Mouse (Mus musculus) intestine, embryonic 16.5 days (tissue): Measurements from ENCODE around the gene Eif4e1b. TPM values are rescaled to one million over a fixed set of nuclear protein-coding genes. Genes with fewer than 3 reads are reported as not detected.

Experiments used
- ATAC-seq: fragments of 200-750 bp; cut with Nextera tagmentation; 2 replicates; pipeline ENCODE4 v1.8.0; 2017; ENCODE audit warnings: moderate TSS enrichment, moderate library complexity
- H3K27ac ChIP-seq: fragments of 300-500 bp; sonication (generic); 2 replicates; pipeline ENCODE4 v1.5.1; 2014; ENCODE audit warnings: mild to moderate bottlenecking, low read length
- H3K27me3 ChIP-seq: fragments of 300-500 bp; sonication (generic); replicated peaks from 2 replicates; pipeline ENCODE4 v1.6.1; 2014; ENCODE audit warnings: low read length, control low read depth, mixed read lengths; ENCODE audit not compliant: control insufficient read depth, insufficient read depth
- H3K36me3 ChIP-seq: fragments of 300-500 bp; sonication (generic); 2 replicates; pipeline ENCODE4 v1.6.1; 2014; ENCODE audit warnings: low read length, control low read depth; ENCODE audit not compliant: control insufficient read depth, insufficient read depth
- H3K4me1 ChIP-seq: fragments of 300-500 bp; sonication (generic); 2 replicates; pipeline ENCODE4 v1.6.1; 2014; ENCODE audit warnings: low read length, control low read depth, mixed read lengths; ENCODE audit not compliant: control insufficient read depth, insufficient read depth
- H3K4me2 ChIP-seq: fragments of 300-500 bp; sonication (generic); 2 replicates; pipeline ENCODE4 v1.6.1; 2014; ENCODE audit warnings: low read depth, low read length, control low read depth
- H3K4me3 ChIP-seq: fragments of 300-500 bp; sonication (generic); 2 replicates; pipeline ENCODE4 v1.5.1; 2014; ENCODE audit warnings: mild to moderate bottlenecking, low read length
- H3K9ac ChIP-seq: fragments of 300-500 bp; sonication (generic); 2 replicates; pipeline ENCODE4 v1.6.1; 2014; ENCODE audit warnings: low read depth, low read length
- H3K9me3 ChIP-seq: fragments of 300-500 bp; sonication (generic); 2 replicates; pipeline ENCODE4 v1.6.1; 2016; ENCODE audit warnings: low read length, control low read depth; ENCODE audit not compliant: control insufficient read depth
- WGBS: fragments of 180-500 bp; shearing (Covaris S2); extraction: QIAGEN DNeasy Blood & Tissue Kit; methylation state at CpG from one replicate; pipeline ENCODE4 v1.1.7; 2014; 5-methylcytosine and 5-hydroxymethylcytosine counted together
- polyA plus RNA-seq: library from polyadenylated mRNA; unstranded; fragments of >200 nt; fragmentation: Nextera tagmentation; extraction: Ambion mirVana; gene quantifications from 2 replicates; pipeline ENCODE4 v1.2.1, GENCODE M21; 2015

The Eif4e1b gene
- not detected in 2 replicates for polyA plus RNA-seq

GRCm38 (mm10) chr13:54783698-54784097, at the start of gene Eif4e1b:
TSS of gene Eif4e1b (plus strand) at chr13:54783998.
- no peaks in the 10 kb centered on the region for H3K4me1 ChIP-seq
- no peaks in the 10 kb centered on the region for H3K27me3 ChIP-seq
- no peak within 1 kb of the TSS for H3K4me3 ChIP-seq
- H3K9me3 ChIP-seq = no peaks in the 10 kb centered on the region
- H3K36me3 ChIP-seq = no peaks in the 10 kb centered on the region
- no peak for ATAC-seq
- no peak within 1 kb of the TSS for H3K27ac ChIP-seq
- no peak within 1 kb of the TSS for H3K4me2 ChIP-seq
- WGBS = 84% methylated on average over 4 of the region's 4 CpGs
- no peak within 1 kb of the TSS for H3K9ac ChIP-seq

GRCm38 (mm10) chr13:54736931-54737330, 46.9 kb upstream of the Eif4e1b start:
- peak overlapping the region; percentile 41 for H3K9ac ChIP-seq
- H3K4me2 ChIP-seq = peak overlapping the region; percentile 64
- H3K4me1 ChIP-seq = peaks cover 13% of the 10 kb centered on the region
- 29% methylated on average over 3 of the region's 3 CpGs for WGBS
- H3K27me3 ChIP-seq = peaks cover 40% of the 10 kb centered on the region
- no peaks in the 10 kb centered on the region for H3K36me3 ChIP-seq
- peak overlapping the region; percentile 39; the same call in 1 of the 2 replicates for H3K4me3 ChIP-seq
- ATAC-seq = peak; percentile 8; the same call in 1 of the 2 replicates
- H3K9me3 ChIP-seq = no peaks in the 10 kb centered on the region
- no peak overlapping the region for H3K27ac ChIP-seq

- H3K36me3 ChIP-seq = no peaks in the 10 kb centered on the region
- H3K4me2 ChIP-seq = peak overlapping the region; percentile 64
- H3K9ac ChIP-seq = peak overlapping the region; percentile 41
- H3K27ac ChIP-seq = no peak overlapping the region
- peaks cover 13% of the 10 kb centered on the region for H3K4me1 ChIP-seq
- H3K9me3 ChIP-seq = no peaks in the 10 kb centered on the region
- peak; percentile 87 for ATAC-seq
- H3K4me3 ChIP-seq = peak overlapping the region; percentile 39
- H3K27me3 ChIP-seq = peaks cover 40% of the 10 kb centered on the region
- 1% methylated on average over 69 of the region's 87 CpGs for WGBS
Observed at GRCm38 (mm10) chr13:54737488-54738212, 46.1 kb upstream of the Eif4e1b start.

GRCm38 (mm10) chr13:54738213-54738601, 45.6 kb upstream of the Eif4e1b start:
- Histone ChIP-seq H3K27ac (no peak overlapping the region), H3K36me3 (no peaks in the 10 kb centered on the region), H3K4me2 (peak overlapping the region; percentile 64), H3K9me3 (no peaks in the 10 kb centered on the region), H3K27me3 (peaks cover 40% of the 10 kb centered on the region), H3K9ac (0 out of 2 replicates have a peak overlapping the region, but pooled peaks have one; percentile 41), H3K4me3 (peak overlapping the region; percentile 39), H3K4me1 (peaks cover 13% of the 10 kb centered on the region)
- peak; percentile 45 for ATAC-seq
- WGBS = 2% methylated on average over 34 of the region's 34 CpGs

- H3K36me3 ChIP-seq = no peaks in the 10 kb centered on the region
- WGBS = 43% methylated on average over 6 of the region's 6 CpGs
- H3K27ac ChIP-seq = no peak overlapping the region
- peaks cover 27% of the 10 kb centered on the region for H3K27me3 ChIP-seq
- no peak overlapping the region for H3K4me2 ChIP-seq
- no peak for ATAC-seq
- no peak overlapping the region for H3K9ac ChIP-seq
- H3K4me1 ChIP-seq = peaks cover 6% of the 10 kb centered on the region; the same call in 1 of the 2 replicates
- no peak overlapping the region for H3K4me3 ChIP-seq
- no peaks in the 10 kb centered on the region for H3K9me3 ChIP-seq
Observed at GRCm38 (mm10) chr13:54746110-54746509, 37.7 kb upstream of the Eif4e1b start.

- H3K27me3 ChIP-seq = peaks cover 27% of the 10 kb centered on the region
- WGBS = 38% methylated on average over 10 of the region's 10 CpGs
- H3K9me3 ChIP-seq = no peaks in the 10 kb centered on the region
- no peak overlapping the region for H3K9ac ChIP-seq
- no peak overlapping the region for H3K4me2 ChIP-seq
- no peaks in the 10 kb centered on the region for H3K36me3 ChIP-seq
- no peak overlapping the region for H3K27ac ChIP-seq
- peaks cover 6% of the 10 kb centered on the region; the same call in 1 of the 2 replicates for H3K4me1 ChIP-seq
- no peak for ATAC-seq
- no peak overlapping the region for H3K4me3 ChIP-seq
Observed at GRCm38 (mm10) chr13:54746896-54747295, 36.9 kb upstream of the Eif4e1b start.

- H3K4me2 ChIP-seq = no peak overlapping the region
- H3K9ac ChIP-seq = no peak overlapping the region
- no peak for ATAC-seq
- H3K27me3 ChIP-seq = peaks cover 31% of the 10 kb centered on the region
- no peaks in the 10 kb centered on the region for H3K36me3 ChIP-seq
- 83% methylated on average over 8 of the region's 8 CpGs for WGBS
- H3K4me3 ChIP-seq = no peak overlapping the region
- no peaks in the 10 kb centered on the region for H3K9me3 ChIP-seq
- H3K27ac ChIP-seq = no peak overlapping the region
- peaks cover 6% of the 10 kb centered on the region; the same call in 1 of the 2 replicates for H3K4me1 ChIP-seq
Observed at GRCm38 (mm10) chr13:54748190-54748589, 35.6 kb upstream of the Eif4e1b start.

- Histone ChIP-seq H3K27me3 (peaks cover 32% of the 10 kb centered on the region), H3K27ac (no peak overlapping the region), H3K4me2 (no peak overlapping the region; the same call in 1 of the 2 replicates), H3K4me1 (peaks cover 6% of the 10 kb centered on the region; the same call in 1 of the 2 replicates), H3K9ac (no peak overlapping the region), H3K4me3 (no peak overlapping the region), H3K9me3 (no peaks in the 10 kb centered on the region), H3K36me3 (no peaks in the 10 kb centered on the region)
- no peak for ATAC-seq
- 50% methylated on average over 10 of the region's 10 CpGs for WGBS
Observed at GRCm38 (mm10) chr13:54748721-54749060, 35.1 kb upstream of the Eif4e1b start.

GRCm38 (mm10) chr13:54749061-54749863, 34.5 kb upstream of the Eif4e1b start:
- Histone ChIP-seq H3K4me1 (peaks cover 6% of the 10 kb centered on the region; the same call in 1 of the 2 replicates), H3K27me3 (peaks cover 32% of the 10 kb centered on the region), H3K4me3 (peak overlapping the region; percentile 58), H3K36me3 (no peaks in the 10 kb centered on the region), H3K9me3 (no peaks in the 10 kb centered on the region), H3K27ac (no peak overlapping the region), H3K9ac (peak overlapping the region; percentile 26; the same call in 1 of the 2 replicates), H3K4me2 (peak overlapping the region; percentile 96)
- 1% methylated on average over 66 of the region's 100 CpGs for WGBS
- ATAC-seq = peak; percentile 82
